Mouse (Mus musculus) neural tube, embryonic 12.5 days (tissue): ENCODE data around the gene Olfr63. TPM values are rescaled to one million over a fixed set of nuclear protein-coding genes. Genes with fewer than 3 reads are reported as not detected.
"Not testable (repeated sequence)": the region's sequence is repeated elsewhere in the genome, so short reads cannot be mapped to it uniquely, and the experiment has no call there.

Source experiments
- ATAC-seq: fragments of 200-750 bp; cut with Nextera tagmentation; 2 replicates; pipeline ENCODE4 v1.8.0; 2017; ENCODE audit warnings: low read depth, mild to moderate bottlenecking, moderate TSS enrichment, moderate library complexity; ENCODE audit not compliant: low FRiP score
- H3K27ac ChIP-seq: fragments of 300-500 bp; sonication (generic); 2 replicates; pipeline ENCODE4 v1.5.1; 2016
- H3K27me3 ChIP-seq: fragments of 300-500 bp; sonication (generic); replicated peaks from 2 replicates; pipeline ENCODE4 v1.6.1; 2016; ENCODE audit warnings: mild to moderate bottlenecking
- H3K36me3 ChIP-seq: fragments of 300-500 bp; sonication (generic); 2 replicates; pipeline ENCODE4 v1.6.1; 2016; ENCODE audit warnings: mild to moderate bottlenecking
- H3K4me1 ChIP-seq: fragments of 300-500 bp; sonication (generic); 2 replicates; pipeline ENCODE4 v1.6.1; 2016
- H3K4me2 ChIP-seq: fragments of 300-500 bp; sonication (generic); replicated peaks from 2 replicates; pipeline ENCODE4 v1.6.1; 2016; ENCODE audit warnings: mild to moderate bottlenecking
- H3K4me3 ChIP-seq: fragments of 300-500 bp; sonication (generic); 2 replicates; pipeline ENCODE4 v1.5.1; 2016
- H3K9ac ChIP-seq: fragments of 300-500 bp; sonication (generic); 2 replicates; pipeline ENCODE4 v1.6.1; 2016; ENCODE audit warnings: mild to moderate bottlenecking
- H3K9me3 ChIP-seq: fragments of 300-500 bp; sonication (generic); 2 replicates; pipeline ENCODE4 v1.6.1; 2016; ENCODE audit warnings: mild to moderate bottlenecking
- WGBS: fragments of 180-500 bp; shearing (Covaris S2); methylation state at CpG from one replicate; pipeline ENCODE4 v1.1.7; 2016; 5-methylcytosine and 5-hydroxymethylcytosine counted together
- polyA plus RNA-seq: library from polyadenylated mRNA; unstranded; fragments of >200 nt; fragmentation: Nextera tagmentation; extraction: Ambion mirVana; gene quantifications from 2 replicates; pipeline ENCODE4 v1.2.1, GENCODE M21; 2016

Olfr63 gene
- 0.03 and 0.05 TPM in 2 replicates for polyA plus RNA-seq

DNA sequence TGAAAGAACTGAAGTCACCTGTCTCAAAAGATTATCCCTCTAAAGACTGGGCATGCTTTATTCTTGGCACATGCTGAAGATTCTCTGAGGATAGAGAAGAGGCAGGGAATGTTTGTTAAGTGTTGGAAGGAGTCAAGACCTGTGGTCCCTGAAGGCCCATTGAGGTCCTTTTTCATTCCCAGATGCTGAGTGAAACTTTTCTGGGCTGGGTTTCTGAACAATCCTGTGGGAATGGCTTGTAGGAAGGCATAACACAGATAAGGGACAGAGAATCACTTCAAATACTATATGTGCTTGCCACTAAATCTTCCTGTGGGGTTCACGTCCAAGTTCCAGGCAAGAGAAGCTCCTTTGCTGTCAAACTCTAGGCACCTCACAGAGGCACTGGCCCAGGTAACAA is at the start of gene Olfr63:
TSS of gene Olfr63 (plus strand) at position 301 of the 400 bp plus-strand sequence.
- 81% methylated on average over 1 of the region's 1 CpGs for WGBS
- H3K36me3 ChIP-seq: no peaks in the 10 kb centered on the region
- no peak within 1 kb of the TSS for H3K9ac ChIP-seq
- H3K4me2 ChIP-seq: no peak within 1 kb of the TSS
- H3K27ac ChIP-seq: no peak within 1 kb of the TSS
- no peaks in the 10 kb centered on the region for H3K27me3 ChIP-seq
- no peaks in the 10 kb centered on the region for H3K4me1 ChIP-seq
- no peak for ATAC-seq
- no peak within 1 kb of the TSS for H3K4me3 ChIP-seq
- H3K9me3 ChIP-seq: no peaks in the 10 kb centered on the region

DNA sequence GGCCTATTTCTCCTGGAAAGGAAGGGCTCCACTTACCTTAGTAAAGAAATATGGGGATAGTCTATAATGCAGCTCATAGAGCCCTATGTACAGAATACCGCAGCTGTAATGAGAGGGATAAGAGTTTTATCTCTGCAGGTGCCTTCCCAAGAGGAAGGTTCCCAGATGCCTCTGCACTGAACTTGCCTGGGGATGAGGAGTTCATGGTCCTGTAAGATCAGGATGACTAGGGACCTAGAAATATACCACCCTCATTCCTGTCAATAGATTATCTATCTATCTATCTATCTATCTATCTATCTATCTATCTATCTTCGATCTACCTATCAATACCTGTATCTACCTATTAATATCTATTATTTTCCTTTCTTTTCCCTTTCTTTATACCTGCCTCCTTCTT is 42.9 kb upstream of the Olfr63 start, which contains the start of gene Olfr1564:
TSS of gene Olfr1564 (minus strand) at position 101 of the 400 bp plus-strand sequence.
- H3K4me2 ChIP-seq: no peak within 1 kb of the TSS

DNA sequence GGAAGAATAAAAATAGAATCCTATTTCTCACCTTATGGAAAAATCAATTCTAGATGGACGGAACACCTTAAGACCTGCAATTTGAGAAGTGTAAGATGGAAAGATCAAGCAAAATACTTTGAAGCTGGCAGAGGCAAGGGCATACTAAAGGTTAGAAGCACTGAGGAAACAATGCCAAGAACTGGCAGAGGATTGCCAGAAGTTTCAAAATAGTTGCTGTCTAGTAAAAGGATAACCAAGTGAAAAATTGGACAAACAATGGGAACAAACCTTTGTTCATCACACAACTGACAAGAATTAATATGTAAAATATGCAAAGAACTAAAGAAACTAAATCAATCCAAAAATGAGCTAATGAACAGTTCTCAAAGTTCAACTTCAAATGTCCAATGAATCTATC is 27.8 kb upstream of the Olfr63 start:
- H3K4me3 ChIP-seq, H3K9ac ChIP-seq, H3K4me2 ChIP-seq, H3K4me1 ChIP-seq, H3K27ac ChIP-seq, ATAC-seq, H3K27me3 ChIP-seq: not testable (repeated sequence)
- WGBS: 87% methylated on average over 1 of the region's 1 CpGs
- Histone ChIP-seq H3K36me3 (peaks cover 14% of the 10 kb centered on the region), H3K9me3 (peaks cover 13% of the 10 kb centered on the region)

More for the DNA sequence above, 42.9 kb upstream of the Olfr63 start, which contains the start of gene Olfr1564:
- H3K27ac ChIP-seq: no peak within 1 kb of the TSS
- WGBS: 83% methylated on average over 2 of the region's 2 CpGs
- H3K9ac ChIP-seq: no peak within 1 kb of the TSS
- no peak within 1 kb of the TSS for H3K4me3 ChIP-seq
- no peaks in the 10 kb centered on the region for H3K36me3 ChIP-seq
- H3K9me3 ChIP-seq: peaks cover 14% of the 10 kb centered on the region
- no peak for ATAC-seq
- H3K4me1 ChIP-seq: no peaks in the 10 kb centered on the region
- no peaks in the 10 kb centered on the region for H3K27me3 ChIP-seq

DNA sequence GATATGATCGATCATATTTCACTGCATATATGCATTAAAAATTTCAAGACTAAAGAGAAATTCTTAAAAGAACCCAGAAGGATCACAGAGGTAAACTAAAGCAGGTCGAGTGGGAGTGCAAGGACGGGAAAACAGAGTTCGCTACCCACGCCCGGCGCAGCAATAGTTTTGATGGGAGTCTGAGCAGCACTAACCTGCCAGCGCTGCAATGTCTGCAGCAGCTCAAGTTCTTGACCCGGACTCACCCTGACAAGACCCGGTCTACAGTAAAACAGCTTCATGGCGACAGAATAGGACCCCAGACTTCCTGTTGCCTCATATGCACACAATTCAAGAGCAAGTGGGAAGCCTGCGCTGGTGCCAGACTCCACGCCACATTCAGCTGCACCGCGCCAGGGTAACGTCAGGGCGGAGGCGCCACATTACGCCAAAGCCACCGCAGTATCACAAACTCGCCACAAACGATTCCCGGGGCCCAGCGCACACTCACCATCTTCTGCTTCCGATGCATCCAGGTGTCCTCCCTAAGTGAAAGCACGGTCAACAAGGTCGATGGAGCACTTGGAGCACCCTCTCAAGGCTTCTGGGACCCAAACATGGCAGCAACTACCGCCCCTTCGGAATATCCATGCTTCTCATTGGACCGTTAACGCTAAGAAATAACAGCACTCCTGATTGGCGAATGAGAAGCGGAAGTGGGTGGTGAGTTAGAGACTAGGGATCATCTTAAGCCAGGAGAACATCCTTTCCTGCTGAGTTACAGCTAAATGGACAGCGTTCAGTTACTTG is 9.8 kb upstream of the Olfr63 start, which contains the start of gene Zfp955a:
TSS of gene Zfp955a (minus strand) at position 616 of the 789 bp plus-strand sequence.
- not testable (repeated sequence) for H3K36me3 ChIP-seq, H3K4me3 ChIP-seq, H3K27ac ChIP-seq, H3K27me3 ChIP-seq, H3K4me1 ChIP-seq, H3K9me3 ChIP-seq, H3K9ac ChIP-seq
- H3K4me2 ChIP-seq: peak within 1 kb of the TSS; percentile 32; the same call in 1 of the 2 replicates
- ATAC-seq: peak; percentile 99
- WGBS: 25% methylated on average over 1 of the region's 34 CpGs

DNA sequence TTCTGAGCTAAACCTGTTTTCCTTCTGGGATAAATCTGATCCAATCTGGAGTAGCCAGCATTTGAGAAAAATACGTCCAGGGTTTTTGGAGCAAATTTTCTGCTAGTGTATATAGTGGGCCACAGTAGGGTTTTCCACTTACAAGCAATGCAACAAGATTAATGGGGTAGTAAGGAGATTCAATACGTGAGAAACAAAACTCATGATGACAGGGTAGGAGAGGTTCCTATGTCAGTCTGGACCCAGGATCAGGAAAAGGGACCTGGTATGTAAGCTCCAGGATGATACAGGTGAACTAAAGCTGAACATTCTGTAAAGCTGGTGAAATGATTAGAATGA is 9.2 kb upstream of the Olfr63 start:
- WGBS: no CpG with 5 or more reads among the region's 2 CpGs
- peak; percentile 30; the same call in 1 of the 2 replicates for ATAC-seq
- H3K4me1 ChIP-seq, H3K36me3 ChIP-seq, H3K4me3 ChIP-seq, H3K9me3 ChIP-seq, H3K27me3 ChIP-seq, H3K9ac ChIP-seq, H3K27ac ChIP-seq, H3K4me2 ChIP-seq: not testable (repeated sequence)

DNA sequence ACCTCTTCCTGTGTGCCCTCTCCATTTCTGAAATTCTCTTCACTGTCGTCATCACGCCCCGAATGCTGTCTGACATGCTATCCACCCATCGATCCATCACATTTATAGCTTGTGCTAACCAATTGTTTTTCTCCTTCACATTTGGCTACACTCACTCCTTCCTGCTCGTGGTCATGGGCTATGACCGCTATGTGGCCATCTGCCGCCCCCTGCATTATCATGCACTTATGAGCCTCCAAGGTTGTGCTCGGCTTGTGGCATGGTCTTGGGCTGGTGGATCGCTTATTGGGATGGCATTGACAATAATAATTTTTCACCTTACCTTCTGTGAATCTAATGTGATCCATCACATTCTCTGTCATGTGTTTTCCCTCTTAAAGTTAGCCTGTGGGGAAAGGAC is 4.4 kb downstream of the Olfr63 start:
- no peak for ATAC-seq
- Histone ChIP-seq H3K4me2 (no peak overlapping the region), H3K9me3 (peaks cover 6% of the 10 kb centered on the region; the same call in 1 of the 2 replicates), H3K36me3 (no peaks in the 10 kb centered on the region), H3K4me1 (no peaks in the 10 kb centered on the region), H3K27me3 (no peaks in the 10 kb centered on the region), H3K9ac (no peak overlapping the region), H3K27ac (no peak overlapping the region), H3K4me3 (no peak overlapping the region)
- WGBS: 86% methylated on average over 9 of the region's 9 CpGs

DNA sequence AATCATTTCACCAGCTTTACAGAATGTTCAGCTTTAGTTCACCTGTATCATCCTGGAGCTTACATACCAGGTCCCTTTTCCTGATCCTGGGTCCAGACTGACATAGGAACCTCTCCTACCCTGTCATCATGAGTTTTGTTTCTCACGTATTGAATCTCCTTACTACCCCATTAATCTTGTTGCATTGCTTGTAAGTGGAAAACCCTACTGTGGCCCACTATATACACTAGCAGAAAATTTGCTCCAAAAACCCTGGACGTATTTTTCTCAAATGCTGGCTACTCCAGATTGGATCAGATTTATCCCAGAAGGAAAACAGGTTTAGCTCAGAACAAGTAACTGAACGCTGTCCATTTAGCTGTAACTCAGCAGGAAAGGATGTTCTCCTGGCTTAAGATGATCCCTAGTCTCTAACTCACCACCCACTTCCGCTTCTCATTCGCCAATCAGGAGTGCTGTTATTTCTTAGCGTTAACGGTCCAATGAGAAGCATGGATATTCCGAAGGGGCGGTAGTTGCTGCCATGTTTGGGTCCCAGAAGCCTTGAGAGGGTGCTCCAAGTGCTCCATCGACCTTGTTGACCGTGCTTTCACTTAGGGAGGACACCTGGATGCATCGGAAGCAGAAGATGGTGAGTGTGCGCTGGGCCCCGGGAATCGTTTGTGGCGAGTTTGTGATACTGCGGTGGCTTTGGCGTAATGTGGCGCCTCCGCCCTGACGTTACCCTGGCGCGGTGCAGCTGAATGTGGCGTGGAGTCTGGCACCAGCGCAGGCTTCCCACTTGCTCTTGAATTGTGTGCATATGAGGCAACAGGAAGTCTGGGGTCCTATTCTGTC is 24.8 kb downstream of the Olfr63 start, which contains the start of gene Zfp955b:
TSS of gene Zfp955b (plus strand) at position 506 of the 837 bp plus-strand sequence.
- WGBS: no CpG with 5 or more reads among the region's 25 CpGs
- H3K4me2 ChIP-seq: 0 out of 2 replicates have a peak within 1 kb of the TSS, but pooled peaks have one; percentile 25
- H3K9ac ChIP-seq, H3K9me3 ChIP-seq, H3K4me3 ChIP-seq, H3K27ac ChIP-seq, H3K36me3 ChIP-seq, H3K27me3 ChIP-seq, H3K4me1 ChIP-seq: not testable (repeated sequence)
- ATAC-seq: peak; percentile 100

DNA sequence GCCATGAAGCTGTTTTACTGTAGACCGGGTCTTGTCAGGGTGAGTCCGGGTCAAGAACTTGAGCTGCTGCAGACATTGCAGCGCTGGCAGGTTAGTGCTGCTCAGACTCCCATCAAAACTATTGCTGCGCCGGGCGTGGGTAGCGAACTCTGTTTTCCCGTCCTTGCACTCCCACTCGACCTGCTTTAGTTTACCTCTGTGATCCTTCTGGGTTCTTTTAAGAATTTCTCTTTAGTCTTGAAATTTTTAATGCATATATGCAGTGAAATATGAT is 25.3 kb downstream of the Olfr63 start:
- not testable (repeated sequence) for H3K4me2 ChIP-seq
- peak; percentile 55; the same call in 1 of the 2 replicates for ATAC-seq
- WGBS: no CpG with 5 or more reads among the region's 9 CpGs

More for the DNA sequence above, 25.3 kb downstream of the Olfr63 start:
- not testable (repeated sequence) for H3K4me3 ChIP-seq, H3K9me3 ChIP-seq, H3K36me3 ChIP-seq, H3K9ac ChIP-seq, H3K27me3 ChIP-seq, H3K27ac ChIP-seq, H3K4me1 ChIP-seq

Other genes starting within 250 kb of the Olfr63 start
- 21.6 and 22.8 TPM in 2 replicates for gene Zfp763, start 231.3 kb upstream of the Olfr63 start, polyA plus RNA-seq
- gene 4921501E09Rik, start 196.6 kb upstream of the Olfr63 start, polyA plus RNA-seq: not detected in 2 replicates
- 13.5 and 16.5 TPM in 2 replicates for gene Zfp563, start 175.4 kb upstream of the Olfr63 start, polyA plus RNA-seq
- 0.19 TPM in 1 of 2 replicates, not detected in the other for gene Morc2b, start 125.0 kb upstream of the Olfr63 start, polyA plus RNA-seq
- not detected in 2 replicates for gene Olfr55, start 96.2 kb upstream of the Olfr63 start, polyA plus RNA-seq
- gene Olfr239, start 73.4 kb upstream of the Olfr63 start, polyA plus RNA-seq: not detected in 2 replicates
- gene Olfr1564, start 43.0 kb upstream of the Olfr63 start, polyA plus RNA-seq: not detected in 2 replicates
- 17.7 and 21.3 TPM in 2 replicates for gene Zfp955a, start 9.5 kb upstream of the Olfr63 start, polyA plus RNA-seq
- 12.7 and 14.7 TPM in 2 replicates for gene Zfp955b, start 24.9 kb downstream of the Olfr63 start, polyA plus RNA-seq
- gene Zfp81, start 94.2 kb downstream of the Olfr63 start, polyA plus RNA-seq: 12.4 and 12.8 TPM in 2 replicates
- gene Zfp101, start 130.0 kb downstream of the Olfr63 start, polyA plus RNA-seq: 18.8 and 19.6 TPM in 2 replicates
- not detected in 2 replicates for gene Actl9, start 168.2 kb downstream of the Olfr63 start, polyA plus RNA-seq